Mouse (Mus musculus): ENCODE measurements around the gene B3gat1.

DNA sequence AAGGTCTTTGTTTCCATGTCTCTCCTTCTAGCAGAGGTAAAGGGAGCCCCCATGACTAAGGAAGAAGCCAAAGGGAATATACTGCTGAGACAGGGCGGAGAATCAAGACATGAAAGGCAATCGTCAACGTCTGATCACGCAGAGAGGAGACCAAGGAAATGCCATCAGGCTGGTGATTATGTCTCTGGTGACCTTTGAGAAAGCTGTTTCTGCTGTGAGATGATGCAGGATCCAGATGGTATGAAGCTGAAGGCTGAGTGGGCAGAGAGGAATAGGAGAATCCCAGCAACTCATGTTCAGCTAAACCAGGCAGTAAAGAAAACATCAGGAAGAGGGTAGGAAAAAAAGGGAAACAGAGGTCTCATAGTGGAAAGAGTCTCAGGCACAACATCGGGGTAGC lies 38.4 kb upstream of the B3gat1 start:
- TF ChIP-seq CTCF (IDR thresholded peaks at IDR 0.05; ENCODE audit: borderline replicate concordance, control insufficient read depth, extremely low read depth, insufficient read depth, low read length, poor library complexity): no peak
- no peak for TF ChIP-seq POLR2A (IDR thresholded peaks at IDR 0.05; ENCODE audit: control insufficient read depth, extremely low read depth, insufficient read depth, low read length, poor library complexity)

All from thymus, adult 2 months (tissue).